Mouse (Mus musculus): ENCODE measurements at regions not wholly inside any gene's neighbourhood (a gene's known extent, or its start where the extent isn't known, plus 50 kb on each side); places are given as distances from the start of the nearest gene placed in this dataset.
"Not testable (repeated sequence)": the region's sequence is repeated elsewhere in the genome, so short reads cannot be mapped to it uniquely, and the experiment has no call there.

DNA sequence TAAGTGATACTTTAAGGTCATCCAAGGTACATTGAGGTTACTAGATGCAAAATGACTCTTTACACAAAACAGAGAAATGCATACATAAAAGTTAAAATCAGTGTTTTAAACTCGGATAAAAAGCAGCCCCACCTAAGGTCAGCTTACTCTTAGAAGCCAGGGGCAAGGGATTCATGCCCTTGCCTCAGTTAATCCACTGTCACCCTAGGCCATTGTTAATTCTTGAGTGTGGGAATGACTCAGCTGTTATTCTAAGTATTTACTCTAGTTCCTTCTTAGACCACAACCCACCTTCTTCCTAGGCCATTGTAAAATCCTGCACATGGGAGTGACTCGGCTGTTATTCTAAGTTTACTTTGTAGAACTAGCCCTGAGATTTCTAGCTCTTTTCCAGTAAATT is 64.1 kb upstream of the Ces1h start:
- DNase-seq (ENCODE audit: extremely low spot score in 1 of 2, low spot score in 2 of 2); intact Hi-C loops (cut with DNase I): not testable (repeated sequence)

DNA sequence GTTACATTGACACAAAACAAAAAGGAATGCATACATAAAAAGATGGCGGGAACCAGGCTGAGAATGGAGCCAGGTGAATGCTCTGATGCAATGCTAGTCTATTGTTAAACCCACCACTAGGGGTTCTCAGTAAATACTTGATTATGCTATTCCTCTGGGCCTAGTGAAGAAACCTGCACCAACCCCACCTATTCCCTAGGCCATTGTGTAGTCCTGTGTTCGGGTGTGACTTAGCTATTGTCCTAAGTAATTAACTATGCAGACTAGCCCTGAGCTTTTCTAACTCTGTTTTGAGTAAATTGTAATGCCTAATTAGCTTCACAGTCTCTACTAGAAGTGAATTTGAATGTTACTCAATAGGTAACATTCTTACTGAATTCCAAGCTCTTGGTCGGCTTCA is 62.4 kb upstream of the Ces1h start:
- intact Hi-C loops (cut with DNase I): no loop called here
- DNase-seq (ENCODE audit: extremely low spot score in 1 of 2, low spot score in 2 of 2): no peak

DNA sequence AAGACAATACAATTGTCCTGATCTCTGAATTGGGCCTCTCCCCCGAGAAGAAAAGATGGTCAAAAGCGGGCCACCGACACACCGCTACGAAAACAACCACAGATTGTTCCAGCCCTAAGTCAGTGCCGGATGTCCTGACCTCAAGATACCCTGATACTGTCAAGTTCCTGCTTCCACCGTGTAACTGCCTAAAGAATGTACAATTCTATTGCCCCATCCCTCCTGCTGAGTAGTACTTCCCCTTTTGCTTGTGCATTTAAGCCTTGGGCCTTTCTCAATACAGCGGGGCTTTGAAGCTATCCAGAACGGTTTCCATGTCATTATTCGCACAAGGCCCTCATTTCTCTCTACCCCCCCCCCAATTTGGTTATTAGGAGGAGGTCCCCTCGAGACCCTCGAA is 57.1 kb upstream of the Ces1h start:
- intact Hi-C loops (cut with DNase I): not testable (repeated sequence)

DNA sequence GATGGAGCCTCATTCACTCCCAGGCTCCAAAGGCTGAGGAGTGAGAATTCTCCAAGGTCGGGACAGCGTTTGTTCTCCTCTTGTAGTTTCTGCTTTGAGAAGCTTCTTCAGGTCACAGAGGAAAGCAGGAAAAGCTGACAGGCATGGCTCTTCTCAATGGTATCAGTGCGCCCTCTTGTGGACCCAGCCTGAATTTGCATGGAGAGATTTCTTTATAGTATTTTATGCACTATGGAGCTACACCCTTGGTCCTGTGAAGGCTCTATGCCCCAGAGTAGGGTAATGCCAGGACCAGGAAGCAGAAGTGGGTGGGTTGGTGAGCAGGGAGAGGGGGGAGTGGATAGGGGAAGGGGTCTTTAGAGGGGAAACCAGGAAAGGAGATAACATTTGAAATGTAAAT is 51.1 kb upstream of the Ces1h start:
- DNase-seq (ENCODE audit: extremely low spot score in 1 of 2, low spot score in 2 of 2): peak; percentile 68 to 81
- intact Hi-C loops (cut with DNase I): loop anchor here (2.0 to 5.0 kb wide), 2 partner anchors 372 to 418 kb away; no protein-coding TSS in a partner anchor

More for the DNA sequence above, 57.1 kb upstream of the Ces1h start:
- DNase-seq (ENCODE audit: extremely low spot score in 1 of 2, low spot score in 2 of 2): not testable (repeated sequence)
